Mouse (Mus musculus) hindbrain, embryonic 12.5 days (tissue): ENCODE measurements around the gene Laptm4a. TPM values are rescaled to one million over a fixed set of nuclear protein-coding genes. Genes with fewer than 3 reads are reported as not detected.
"Not testable (repeated sequence)": the region's sequence is repeated elsewhere in the genome, so short reads cannot be mapped to it uniquely, and the experiment has no call there.

Source experiments
- ATAC-seq: fragments of 200-750 bp; cut with Nextera tagmentation; 2 replicates; pipeline ENCODE4 v1.8.0; 2017; ENCODE audit warnings: moderate TSS enrichment; ENCODE audit not compliant: low FRiP score
- H3K27ac ChIP-seq: fragments of 300-500 bp; sonication (generic); 2 replicates; pipeline ENCODE4 v1.5.1; 2016; ENCODE audit warnings: mild to moderate bottlenecking
- H3K27me3 ChIP-seq: fragments of 300-500 bp; sonication (generic); 2 replicates; pipeline ENCODE4 v1.6.1; 2016; ENCODE audit warnings: mild to moderate bottlenecking
- H3K36me3 ChIP-seq: fragments of 300-500 bp; sonication (generic); 2 replicates; pipeline ENCODE4 v1.6.1; 2016; ENCODE audit warnings: mild to moderate bottlenecking
- H3K4me1 ChIP-seq: fragments of 300-500 bp; sonication (generic); 2 replicates; pipeline ENCODE4 v1.6.1; 2016
- H3K4me2 ChIP-seq: fragments of 300-500 bp; sonication (generic); replicated peaks from 2 replicates; pipeline ENCODE4 v1.6.1; 2016; ENCODE audit warnings: mild to moderate bottlenecking
- H3K4me3 ChIP-seq: fragments of 300-500 bp; sonication (generic); 2 replicates; pipeline ENCODE4 v1.5.1; 2016; ENCODE audit warnings: mild to moderate bottlenecking
- H3K9ac ChIP-seq: fragments of 300-500 bp; sonication (generic); 2 replicates; pipeline ENCODE4 v1.6.1; 2016; ENCODE audit warnings: mild to moderate bottlenecking, moderate library complexity
- H3K9me3 ChIP-seq: fragments of 300-500 bp; sonication (generic); replicated peaks from 2 replicates; pipeline ENCODE4 v1.6.1; 2016; ENCODE audit warnings: mild to moderate bottlenecking
- WGBS: fragments of 180-500 bp; shearing (Covaris S2); methylation state at CpG from one replicate; pipeline ENCODE4 v1.1.7; 2016; 5-methylcytosine and 5-hydroxymethylcytosine counted together
- polyA plus RNA-seq: library from polyadenylated mRNA; unstranded; fragments of >200 nt; fragmentation: Nextera tagmentation; extraction: Ambion mirVana; gene quantifications from 2 replicates; pipeline ENCODE4 v1.2.1, GENCODE M21; 2016

The Laptm4a gene
- polyA plus RNA-seq, 1 experiment from 2014 or later = 222 TPM

GRCm38 (mm10) chr12:8916378-8916777, 5.1 kb upstream of the Laptm4a start:
- H3K4me3 ChIP-seq = no peak overlapping the region
- H3K4me2 ChIP-seq = no peak overlapping the region
- H3K36me3 ChIP-seq = no peaks in the 10 kb centered on the region
- peaks cover 33% of the 10 kb centered on the region for H3K4me1 ChIP-seq
- no peaks in the 10 kb centered on the region for H3K27me3 ChIP-seq
- 35% methylated on average over 5 of the region's 5 CpGs for WGBS
- peak; percentile 17; the same call in 1 of the 2 replicates for ATAC-seq
- no peak overlapping the region for H3K9ac ChIP-seq
- peak overlapping the region; percentile 44 for H3K27ac ChIP-seq
- H3K9me3 ChIP-seq = no peaks in the 10 kb centered on the region

GRCm38 (mm10) chr12:8919231-8919630, 2.2 kb upstream of the Laptm4a start:
- H3K27me3 ChIP-seq = no peaks in the 10 kb centered on the region
- H3K4me3 ChIP-seq = no peak overlapping the region
- no peak for ATAC-seq
- H3K36me3 ChIP-seq = no peaks in the 10 kb centered on the region
- no peak overlapping the region for H3K27ac ChIP-seq
- H3K9me3 ChIP-seq = no peaks in the 10 kb centered on the region
- no peak overlapping the region for H3K9ac ChIP-seq
- WGBS = 92% methylated on average over 3 of the region's 3 CpGs
- peaks cover 24% of the 10 kb centered on the region for H3K4me1 ChIP-seq
- H3K4me2 ChIP-seq = no peak overlapping the region

- Histone ChIP-seq H3K27me3 (no peaks in the 10 kb centered on the region), H3K4me2 (peak overlapping the region; percentile 49), H3K4me1 (peaks cover 29% of the 10 kb centered on the region), H3K36me3 (peaks cover 2% of the 10 kb centered on the region; the same call in 1 of the 2 replicates), H3K9me3 (no peaks in the 10 kb centered on the region), H3K27ac (peak overlapping the region; percentile 96), H3K4me3 (peak overlapping the region; percentile 72), H3K9ac (peak overlapping the region; percentile 54)
- no peak for ATAC-seq
- WGBS = 36% methylated on average over 1 of the region's 1 CpGs
Observed at GRCm38 (mm10) chr12:8920996-8921393, 469 bp upstream of the Laptm4a start.

DNA sequence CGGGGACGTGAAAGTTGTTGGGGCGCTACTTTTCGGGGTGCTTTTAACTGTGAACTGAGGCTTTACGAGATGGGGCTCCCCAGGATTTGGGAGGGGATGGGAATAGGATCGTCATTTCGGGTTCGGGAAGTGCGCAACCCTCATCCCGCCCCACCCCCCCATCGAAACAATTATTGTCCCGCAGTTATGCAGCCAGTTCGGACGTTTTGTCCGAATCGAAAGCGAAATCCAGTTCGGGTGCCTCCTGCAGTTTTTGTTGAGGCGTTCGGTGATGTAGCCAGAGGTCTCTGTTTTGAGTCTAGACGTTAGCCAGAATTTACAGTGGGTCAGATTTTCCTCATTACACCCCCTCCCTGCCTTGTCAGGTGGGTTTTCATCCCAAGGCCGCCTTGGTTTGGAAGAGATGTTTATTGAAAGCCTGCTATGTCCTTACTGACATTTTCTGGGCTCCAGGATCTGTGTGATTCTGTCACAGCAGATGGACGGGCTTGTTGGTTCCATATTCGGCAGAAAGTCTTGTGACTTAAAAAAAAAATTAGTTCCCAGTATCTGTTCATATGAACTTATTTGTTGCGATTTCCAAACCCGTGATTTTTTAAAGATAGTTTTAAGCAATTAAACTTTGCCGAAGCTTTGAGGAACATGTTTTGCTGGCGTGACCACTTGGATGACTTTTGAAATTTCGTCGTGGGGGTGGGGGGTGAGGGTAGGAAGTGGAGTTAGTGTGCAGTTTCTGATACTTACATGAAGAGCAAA, 1.1 kb downstream of the Laptm4a start:
- Histone ChIP-seq H3K27ac (peak overlapping the region; percentile 96), H3K27me3 (no peaks in the 10 kb centered on the region), H3K4me3 (peak overlapping the region; percentile 72), H3K4me2 (peak overlapping the region; percentile 79), H3K4me1 (peaks cover 20% of the 10 kb centered on the region), H3K9me3 (no peaks in the 10 kb centered on the region), H3K9ac (peak overlapping the region; percentile 79), H3K36me3 (peaks cover 4% of the 10 kb centered on the region; the same call in 1 of the 2 replicates)
- 5% methylated on average over 30 of the region's 30 CpGs for WGBS
- ATAC-seq = no peak

DNA sequence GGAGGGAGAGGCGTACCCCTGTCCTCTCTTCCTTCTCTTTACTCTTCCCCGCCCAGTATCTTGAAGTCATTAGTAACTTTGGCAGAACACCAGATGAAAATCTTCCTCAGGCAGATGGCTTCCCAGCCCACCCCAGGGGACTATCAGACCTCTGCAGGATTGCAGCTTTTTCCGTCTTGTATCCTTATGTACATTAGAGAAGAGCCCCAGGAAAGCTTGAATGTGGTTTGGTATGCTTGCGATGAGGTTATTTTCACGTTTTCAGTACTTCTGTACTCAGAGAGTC, 1.6 kb downstream of the Laptm4a start:
- no peak overlapping the region; the same call in 1 of the 2 replicates for H3K27ac ChIP-seq
- no peak for ATAC-seq

GRCm38 (mm10) chr12:8923603-8924002, 2.1 kb downstream of the Laptm4a start:
- H3K4me3 ChIP-seq = peak overlapping the region; percentile 72
- ATAC-seq = no peak
- H3K27ac ChIP-seq = no peak overlapping the region; the same call in 1 of the 2 replicates
- WGBS = 52% methylated on average over 2 of the region's 2 CpGs
- H3K9me3 ChIP-seq = no peaks in the 10 kb centered on the region
- H3K36me3 ChIP-seq = peaks cover 4% of the 10 kb centered on the region; the same call in 1 of the 2 replicates
- H3K4me2 ChIP-seq = peak overlapping the region; percentile 79
- H3K9ac ChIP-seq = peak overlapping the region; percentile 79; the same call in 1 of the 2 replicates
- peaks cover 20% of the 10 kb centered on the region for H3K4me1 ChIP-seq
- H3K27me3 ChIP-seq = no peaks in the 10 kb centered on the region

More for the DNA sequence above, 1.6 kb downstream of the Laptm4a start:
- Histone ChIP-seq H3K9me3 (no peaks in the 10 kb centered on the region), H3K27me3 (no peaks in the 10 kb centered on the region), H3K36me3 (peaks cover 4% of the 10 kb centered on the region; the same call in 1 of the 2 replicates), H3K4me2 (peak overlapping the region; percentile 79), H3K9ac (peak overlapping the region; percentile 79), H3K4me1 (peaks cover 20% of the 10 kb centered on the region), H3K4me3 (peak overlapping the region; percentile 72)
- WGBS = 28% methylated on average over 5 of the region's 5 CpGs

GRCm38 (mm10) chr12:8927652-8928051, 6.2 kb downstream of the Laptm4a start:
- peaks cover 11% of the 10 kb centered on the region; the same call in 1 of the 2 replicates for H3K36me3 ChIP-seq
- no peak overlapping the region for H3K4me2 ChIP-seq
- no peak for ATAC-seq
- no peak overlapping the region for H3K27ac ChIP-seq
- WGBS = 94% methylated on average over 3 of the region's 3 CpGs
- H3K27me3 ChIP-seq = no peaks in the 10 kb centered on the region
- H3K4me1 ChIP-seq = peaks cover 20% of the 10 kb centered on the region
- no peak overlapping the region for H3K4me3 ChIP-seq
- H3K9ac ChIP-seq = no peak overlapping the region
- no peaks in the 10 kb centered on the region for H3K9me3 ChIP-seq

GRCm38 (mm10) chr12:8928766-8929165, 7.3 kb downstream of the Laptm4a start:
- peaks cover 10% of the 10 kb centered on the region for H3K4me1 ChIP-seq
- H3K36me3 ChIP-seq = peaks cover 20% of the 10 kb centered on the region
- H3K4me2 ChIP-seq = no peak overlapping the region
- ATAC-seq = no peak
- H3K4me3 ChIP-seq = no peak overlapping the region
- H3K9me3 ChIP-seq = no peaks in the 10 kb centered on the region
- H3K27me3 ChIP-seq = no peaks in the 10 kb centered on the region
- no peak overlapping the region for H3K9ac ChIP-seq
- H3K27ac ChIP-seq = 0 out of 2 replicates have a peak overlapping the region, but pooled peaks have one; percentile 30
- WGBS = 83% methylated on average over 4 of the region's 4 CpGs

DNA sequence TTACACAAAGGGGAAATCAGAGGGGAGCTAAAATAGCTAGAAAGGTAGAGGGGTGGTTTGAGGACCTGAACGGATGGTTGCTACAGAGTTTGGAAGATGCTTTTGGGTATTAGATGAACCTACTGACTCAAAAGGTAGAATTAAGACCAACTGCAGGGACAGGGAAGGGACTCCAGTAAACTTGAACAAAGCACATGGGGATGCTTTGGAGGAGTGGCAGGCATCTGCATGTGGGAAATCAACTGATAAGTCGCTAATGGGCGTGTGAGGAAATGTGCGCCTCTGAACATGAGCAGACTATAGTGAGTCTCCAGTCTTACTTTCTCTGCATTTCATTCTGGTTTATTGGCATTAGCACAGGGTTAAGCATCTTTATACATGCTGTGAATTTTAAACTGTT, 9.6 kb downstream of the Laptm4a start:
- WGBS = 88% methylated on average over 4 of the region's 4 CpGs
- H3K36me3 ChIP-seq = peaks cover 36% of the 10 kb centered on the region

GRCm38 (mm10) chr12:8935349-8935748, 13.9 kb downstream of the Laptm4a start:
- Histone ChIP-seq H3K27me3 (no peaks in the 10 kb centered on the region), H3K4me3 (no peak overlapping the region), H3K4me2 (no peak overlapping the region), H3K27ac (no peak overlapping the region), H3K9me3 (no peaks in the 10 kb centered on the region), H3K36me3 (peaks cover 64% of the 10 kb centered on the region), H3K9ac (no peak overlapping the region), H3K4me1 (no peaks in the 10 kb centered on the region)
- 78% methylated on average over 5 of the region's 5 CpGs for WGBS
- no peak for ATAC-seq

More for the DNA sequence above, 9.6 kb downstream of the Laptm4a start:
- no peak overlapping the region for H3K27ac ChIP-seq
- no peak overlapping the region for H3K4me2 ChIP-seq
- no peaks in the 10 kb centered on the region for H3K27me3 ChIP-seq
- H3K9ac ChIP-seq = no peak overlapping the region
- H3K4me3 ChIP-seq = no peak overlapping the region
- no peaks in the 10 kb centered on the region for H3K9me3 ChIP-seq
- no peak for ATAC-seq
- H3K4me1 ChIP-seq = no peaks in the 10 kb centered on the region; the same call in 1 of the 2 replicates

DNA sequence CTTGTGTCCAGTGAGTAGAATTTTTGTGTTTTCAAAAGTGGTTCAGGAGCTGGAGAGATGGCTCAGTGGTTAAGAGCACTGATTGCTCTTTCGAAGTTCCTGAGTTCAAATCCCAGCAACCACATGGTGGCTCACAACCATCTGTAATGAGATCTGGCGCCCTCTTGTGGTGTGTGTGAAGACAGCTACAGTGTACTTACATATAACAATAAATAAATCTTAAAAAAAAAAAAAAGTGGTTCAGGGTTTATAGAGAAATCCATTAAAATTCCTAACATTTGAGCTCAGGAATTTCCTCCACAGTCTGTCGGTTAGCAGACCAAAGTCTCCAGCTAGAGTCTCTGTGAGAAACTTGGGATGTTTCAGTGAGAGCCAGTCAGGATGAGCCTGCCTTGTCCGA, 14.7 kb downstream of the Laptm4a start:
- not testable (repeated sequence) for H3K4me1 ChIP-seq, H3K9me3 ChIP-seq, H3K4me3 ChIP-seq, H3K4me2 ChIP-seq, H3K27ac ChIP-seq, H3K27me3 ChIP-seq, H3K9ac ChIP-seq, ATAC-seq
- H3K36me3 ChIP-seq = peaks cover 64% of the 10 kb centered on the region
- WGBS = 77% methylated on average over 4 of the region's 4 CpGs

DNA sequence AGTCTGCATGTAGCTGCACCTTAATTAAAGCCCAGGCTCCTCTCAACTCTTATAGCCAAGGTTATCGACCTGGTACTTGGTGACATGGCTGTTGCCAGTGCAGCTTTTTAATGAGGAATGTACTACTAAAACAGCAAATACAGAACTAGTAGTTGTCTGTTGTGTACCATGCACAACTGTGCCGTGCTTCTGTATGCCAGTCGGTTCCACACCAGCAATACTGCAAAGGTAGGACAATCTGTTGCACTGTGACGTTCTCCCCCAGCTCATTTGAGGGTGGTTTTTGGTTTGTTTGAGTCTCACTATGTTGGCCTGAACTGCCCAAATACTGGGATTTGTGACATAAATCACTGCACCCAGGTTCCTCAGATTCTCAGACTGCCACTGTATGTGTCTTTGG, 18.0 kb downstream of the Laptm4a start:
- H3K4me3 ChIP-seq = no peak overlapping the region
- H3K27me3 ChIP-seq = no peaks in the 10 kb centered on the region
- peaks cover 52% of the 10 kb centered on the region for H3K36me3 ChIP-seq
- H3K9me3 ChIP-seq = no peaks in the 10 kb centered on the region
- no peaks in the 10 kb centered on the region for H3K4me1 ChIP-seq
- H3K4me2 ChIP-seq = no peak overlapping the region
- no peak overlapping the region for H3K27ac ChIP-seq
- 89% methylated on average over 4 of the region's 4 CpGs for WGBS
- ATAC-seq = no peak
- H3K9ac ChIP-seq = no peak overlapping the region
